Mouse (Mus musculus): ENCODE data around the gene Sh3pxd2a. TPM values are rescaled to one million over a fixed set of nuclear protein-coding genes. Genes with fewer than 3 reads are reported as not detected.

Gene Sh3pxd2a
- polyA plus RNA-seq, 1 experiment from 2014 or later = 6.9 TPM

- Histone ChIP-seq H3K4me1 (replicated peaks; ENCODE audit: control insufficient read depth, insufficient read depth, low read length) (no peaks in the 10 kb centered on the region), H3K27me3 (ENCODE audit: control insufficient read depth, insufficient read depth, low read length) (no peaks in the 10 kb centered on the region), H3K36me3 (ENCODE audit: control insufficient read depth, insufficient read depth, low read length) (no peaks in the 10 kb centered on the region), H3K9ac (ENCODE audit: low read depth, low read length) (no peak overlapping the region), H3K27ac (ENCODE audit: low read depth, low read length) (no peak overlapping the region), H3K4me2 (replicated peaks; ENCODE audit: low read depth, low read length) (no peak overlapping the region), H3K4me3 (ENCODE audit: low read depth, low read length) (no peak overlapping the region), H3K9me3 (ENCODE audit: control insufficient read depth, low read length) (no peaks in the 10 kb centered on the region)
- 86% methylated on average over 3 of the region's 3 CpGs for WGBS
- DNase-seq (ENCODE audit: low spot score) (no peak), ATAC-seq (ENCODE audit: low FRiP score) (no peak)
Measured at GRCm38 (mm10) chr19:47484110-47484509, 19.9 kb upstream of the Sh3pxd2a start.

GRCm38 (mm10) chr19:47483346-47483745 lies 19.1 kb upstream of the Sh3pxd2a start:
- ATAC-seq (ENCODE audit: low FRiP score) = no peak
- H3K9me3 ChIP-seq (ENCODE audit: control insufficient read depth, low read length) = no peaks in the 10 kb centered on the region
- no peaks in the 10 kb centered on the region for H3K36me3 ChIP-seq (ENCODE audit: control insufficient read depth, insufficient read depth, low read length)
- WGBS = 68% methylated on average over 3 of the region's 3 CpGs
- H3K4me3 ChIP-seq (ENCODE audit: low read depth, low read length) = no peak overlapping the region
- H3K9ac ChIP-seq (ENCODE audit: low read depth, low read length) = no peak overlapping the region
- H3K4me2 ChIP-seq (replicated peaks; ENCODE audit: low read depth, low read length) = no peak overlapping the region
- DNase-seq (ENCODE audit: low spot score) = no peak
- H3K27ac ChIP-seq (ENCODE audit: low read depth, low read length) = no peak overlapping the region
- H3K4me1 ChIP-seq (replicated peaks; ENCODE audit: control insufficient read depth, insufficient read depth, low read length) = no peaks in the 10 kb centered on the region
- H3K27me3 ChIP-seq (ENCODE audit: control insufficient read depth, insufficient read depth, low read length) = no peaks in the 10 kb centered on the region

- Histone ChIP-seq H3K4me1 (replicated peaks; ENCODE audit: control insufficient read depth, insufficient read depth, low read length) (no peaks in the 10 kb centered on the region), H3K36me3 (ENCODE audit: control insufficient read depth, insufficient read depth, low read length) (no peaks in the 10 kb centered on the region), H3K9me3 (ENCODE audit: control insufficient read depth, low read length) (no peaks in the 10 kb centered on the region), H3K27me3 (ENCODE audit: control insufficient read depth, insufficient read depth, low read length) (no peaks in the 10 kb centered on the region), H3K4me3 (ENCODE audit: low read depth, low read length) (no peak overlapping the region), H3K4me2 (replicated peaks; ENCODE audit: low read depth, low read length) (no peak overlapping the region), H3K27ac (ENCODE audit: low read depth, low read length) (no peak overlapping the region), H3K9ac (ENCODE audit: low read depth, low read length) (no peak overlapping the region)
- ATAC-seq (ENCODE audit: low FRiP score) (no peak), DNase-seq (ENCODE audit: low spot score) (no peak)
- 75% methylated on average over 3 of the region's 3 CpGs for WGBS
Measured at GRCm38 (mm10) chr19:47473453-47473852, 9.3 kb upstream of the Sh3pxd2a start.

- no peak overlapping the region for H3K4me2 ChIP-seq (replicated peaks; ENCODE audit: low read depth, low read length)
- no peak for DNase-seq (ENCODE audit: low spot score)
Measured at GRCm38 (mm10) chr19:47472881-47473400, 8.7 kb upstream of the Sh3pxd2a start.

GRCm38 (mm10) chr19:47471808-47472207 lies 7.6 kb upstream of the Sh3pxd2a start:
- DNase-seq (ENCODE audit: low spot score) (no peak), ATAC-seq (ENCODE audit: low FRiP score) (no peak)
- 84% methylated on average over 4 of the region's 4 CpGs for WGBS
- no peaks in the 10 kb centered on the region for H3K9me3 ChIP-seq (ENCODE audit: control insufficient read depth, low read length)
- H3K36me3 ChIP-seq (ENCODE audit: control insufficient read depth, insufficient read depth, low read length) = no peaks in the 10 kb centered on the region
- no peaks in the 10 kb centered on the region for H3K27me3 ChIP-seq (ENCODE audit: control insufficient read depth, insufficient read depth, low read length)
- H3K27ac ChIP-seq (ENCODE audit: low read depth, low read length) = no peak overlapping the region
- no peak overlapping the region for H3K4me3 ChIP-seq (ENCODE audit: low read depth, low read length)
- no peaks in the 10 kb centered on the region for H3K4me1 ChIP-seq (replicated peaks; ENCODE audit: control insufficient read depth, insufficient read depth, low read length)
- no peak overlapping the region for H3K4me2 ChIP-seq (replicated peaks; ENCODE audit: low read depth, low read length)
- no peak overlapping the region for H3K9ac ChIP-seq (ENCODE audit: low read depth, low read length)

More at GRCm38 (mm10) chr19:47472881-47473400, 8.7 kb upstream of the Sh3pxd2a start:
- H3K27ac ChIP-seq (ENCODE audit: low read depth, low read length) = no peak overlapping the region
- WGBS = 49% methylated on average over 15 of the region's 15 CpGs
- H3K9ac ChIP-seq (ENCODE audit: low read depth, low read length) = no peak overlapping the region
- 0 out of 2 replicates have a peak, but pooled peaks have one; percentile 35 for ATAC-seq (ENCODE audit: low FRiP score)
- H3K4me3 ChIP-seq (ENCODE audit: low read depth, low read length) = no peak overlapping the region
- H3K36me3 ChIP-seq (ENCODE audit: control insufficient read depth, insufficient read depth, low read length) = no peaks in the 10 kb centered on the region
- H3K27me3 ChIP-seq (ENCODE audit: control insufficient read depth, insufficient read depth, low read length) = no peaks in the 10 kb centered on the region
- H3K9me3 ChIP-seq (ENCODE audit: control insufficient read depth, low read length) = no peaks in the 10 kb centered on the region
- H3K4me1 ChIP-seq (replicated peaks; ENCODE audit: control insufficient read depth, insufficient read depth, low read length) = no peaks in the 10 kb centered on the region

- Histone ChIP-seq H3K36me3 (ENCODE audit: control insufficient read depth, insufficient read depth, low read length) (no peaks in the 10 kb centered on the region), H3K4me3 (ENCODE audit: low read depth, low read length) (no peak overlapping the region), H3K9ac (ENCODE audit: low read depth, low read length) (no peak overlapping the region), H3K4me1 (replicated peaks; ENCODE audit: control insufficient read depth, insufficient read depth, low read length) (no peaks in the 10 kb centered on the region; the same call in 1 of the 2 replicates), H3K27me3 (ENCODE audit: control insufficient read depth, insufficient read depth, low read length) (no peaks in the 10 kb centered on the region), H3K9me3 (ENCODE audit: control insufficient read depth, low read length) (no peaks in the 10 kb centered on the region), H3K4me2 (replicated peaks; ENCODE audit: low read depth, low read length) (no peak overlapping the region), H3K27ac (ENCODE audit: low read depth, low read length) (no peak overlapping the region)
- DNase-seq (ENCODE audit: low spot score) (no peak), ATAC-seq (ENCODE audit: low FRiP score) (no peak)
- 77% methylated on average over 3 of the region's 3 CpGs for WGBS
Measured at GRCm38 (mm10) chr19:47468750-47469149, 4.5 kb upstream of the Sh3pxd2a start.

GRCm38 (mm10) chr19:47466775-47467174 lies 2.6 kb upstream of the Sh3pxd2a start:
- WGBS = 75% methylated on average over 8 of the region's 8 CpGs
- Histone ChIP-seq H3K27me3 (ENCODE audit: control insufficient read depth, insufficient read depth, low read length) (no peaks in the 10 kb centered on the region), H3K9me3 (ENCODE audit: control insufficient read depth, low read length) (no peaks in the 10 kb centered on the region), H3K27ac (ENCODE audit: low read depth, low read length) (no peak overlapping the region), H3K4me2 (replicated peaks; ENCODE audit: low read depth, low read length) (no peak overlapping the region), H3K36me3 (ENCODE audit: control insufficient read depth, insufficient read depth, low read length) (no peaks in the 10 kb centered on the region), H3K4me1 (replicated peaks; ENCODE audit: control insufficient read depth, insufficient read depth, low read length) (no peaks in the 10 kb centered on the region; the same call in 1 of the 2 replicates), H3K4me3 (ENCODE audit: low read depth, low read length) (no peak overlapping the region), H3K9ac (ENCODE audit: low read depth, low read length) (no peak overlapping the region)
- ATAC-seq (ENCODE audit: low FRiP score) (no peak), DNase-seq (ENCODE audit: low spot score) (no peak)

GRCm38 (mm10) chr19:47465467-47465866 lies 1.3 kb upstream of the Sh3pxd2a start:
- Histone ChIP-seq H3K4me3 (ENCODE audit: low read depth, low read length) (no peak overlapping the region), H3K9me3 (ENCODE audit: control insufficient read depth, low read length) (no peaks in the 10 kb centered on the region), H3K27ac (ENCODE audit: low read depth, low read length) (no peak overlapping the region), H3K36me3 (ENCODE audit: control insufficient read depth, insufficient read depth, low read length) (no peaks in the 10 kb centered on the region), H3K4me1 (replicated peaks; ENCODE audit: control insufficient read depth, insufficient read depth, low read length) (no peaks in the 10 kb centered on the region; the same call in 1 of the 2 replicates), H3K27me3 (ENCODE audit: control insufficient read depth, insufficient read depth, low read length) (no peaks in the 10 kb centered on the region), H3K4me2 (replicated peaks; ENCODE audit: low read depth, low read length) (no peak overlapping the region), H3K9ac (ENCODE audit: low read depth, low read length) (no peak overlapping the region)
- WGBS = 66% methylated on average over 9 of the region's 9 CpGs
- DNase-seq (ENCODE audit: low spot score) (no peak), ATAC-seq (ENCODE audit: low FRiP score) (no peak)

- DNase-seq (ENCODE audit: low spot score) (peak; percentile 86), ATAC-seq (ENCODE audit: low FRiP score) (peak; percentile 60)
- Histone ChIP-seq H3K9me3 (ENCODE audit: control insufficient read depth, low read length) (no peaks in the 10 kb centered on the region), H3K36me3 (ENCODE audit: control insufficient read depth, insufficient read depth, low read length) (no peaks in the 10 kb centered on the region), H3K4me2 (replicated peaks; ENCODE audit: low read depth, low read length) (peak overlapping the region; percentile 70), H3K9ac (ENCODE audit: low read depth, low read length) (peak overlapping the region; percentile 78), H3K27ac (ENCODE audit: low read depth, low read length) (peak overlapping the region; percentile 84), H3K27me3 (ENCODE audit: control insufficient read depth, insufficient read depth, low read length) (no peaks in the 10 kb centered on the region), H3K4me3 (ENCODE audit: low read depth, low read length) (peak overlapping the region; percentile 66), H3K4me1 (replicated peaks; ENCODE audit: control insufficient read depth, insufficient read depth, low read length) (no peaks in the 10 kb centered on the region; the same call in none of the 2 replicates)
- WGBS = under 1% methylated on average over 44 of the region's 46 CpGs
Measured at GRCm38 (mm10) chr19:47463636-47464303, 431 bp downstream of the Sh3pxd2a start.

Measured in hindbrain, embryonic 11.5 days (tissue).